Mouse (Mus musculus) MEL (cell line): ENCODE data around the gene Dram1. TPM values are rescaled to one million over a fixed set of nuclear protein-coding genes. Genes with fewer than 3 reads are reported as not detected.

Experiments used
- DNase-seq: peaks from one replicate; pipeline ENCODE4 v3.0.0; 2011; ENCODE audit warnings: low read depth, low spot score
- H3K27ac ChIP-seq: 2 replicates; pipeline ENCODE4 v1.5.1; 2012; ENCODE audit warnings: low read depth, mild to moderate bottlenecking, control low read depth, low read length, moderate library complexity; ENCODE audit not compliant: control insufficient read depth
- H3K27me3 ChIP-seq, 2 experiments: fragments of 150-350 bp in 1 of 2; sonication (generic) in 1 of 2; 2 replicates each; pipeline ENCODE4 v1.6.1; 2012; ENCODE audit warnings: low read length in 2 of 2, mild to moderate bottlenecking in 2 of 2, improper control_type of control experiment in 1 of 2, moderate library complexity in 1 of 2; ENCODE audit not compliant: insufficient read depth in 2 of 2, control insufficient read depth in 1 of 2
- H3K36me3 ChIP-seq, 2 experiments: 2 replicates each; pipeline ENCODE4 v1.6.1; 2012 to 2014; ENCODE audit warnings: low read length in 2 of 2, improper control_type of control experiment in 1 of 2, inconsistent platforms in 1 of 2, mild to moderate bottlenecking in 1 of 2; ENCODE audit not compliant: insufficient read depth in 2 of 2, control insufficient read depth in 1 of 2
- H3K4me1 ChIP-seq, 2 experiments: fragments of 150-350 bp in 1 of 2; sonication (generic) in 1 of 2; 2 replicates each; pipeline ENCODE4 v1.6.1; 2012; ENCODE audit warnings: low read length in 2 of 2, improper control_type of control experiment in 1 of 2, mild to moderate bottlenecking in 1 of 2; ENCODE audit not compliant: insufficient read depth in 2 of 2, control insufficient read depth in 1 of 2
- H3K4me3 ChIP-seq, 2 experiments: fragments of 150-350 bp in 1 of 2; sonication (generic) in 1 of 2; 2 replicates each; pipeline ENCODE4 v1.5.1; 2012; ENCODE audit warnings: low read depth in 2 of 2, low read length in 2 of 2, mild to moderate bottlenecking in 2 of 2, moderate library complexity in 2 of 2, control low read depth in 1 of 2, improper control_type of control experiment in 1 of 2; ENCODE audit not compliant: control insufficient read depth in 1 of 2, insufficient read depth in 1 of 2
- H3K79me2 ChIP-seq: 2 replicates; pipeline ENCODE4 v1.6.1; 2012; ENCODE audit warnings: mild to moderate bottlenecking, low read length, moderate library complexity; ENCODE audit not compliant: control insufficient read depth, poor library complexity, insufficient read depth
- H3K9ac ChIP-seq: 2 replicates; pipeline ENCODE4 v1.6.1; 2012; ENCODE audit warnings: low read depth, mild to moderate bottlenecking, control low read depth, low read length, moderate library complexity; ENCODE audit not compliant: control insufficient read depth, poor library complexity, severe bottlenecking
- H3K9me3 ChIP-seq: fragments of 150-350 bp; sonication (generic); replicated peaks from 2 replicates; pipeline ENCODE4 v1.6.1; 2012; ENCODE audit warnings: mild to moderate bottlenecking, low read length, improper control_type of control experiment, moderate library complexity; ENCODE audit not compliant: insufficient read depth
- CHD1 ChIP-seq: IDR thresholded peaks from 2 replicates; pipeline ENCODE4 v1.6.1; 2012; ENCODE audit warnings: low read depth, mild to moderate bottlenecking, inconsistent platforms, low read length, improper control_type of control experiment
- CHD2 ChIP-seq: IDR thresholded peaks from 2 replicates; pipeline ENCODE4 v1.6.1; 2011; ENCODE audit warnings: low read length, improper control_type of control experiment
- ELF1 ChIP-seq: IDR thresholded peaks from 2 replicates; pipeline ENCODE4 v1.6.1; 2014; ENCODE audit warnings: low read depth, mild to moderate bottlenecking, inconsistent platforms, low read length, improper control_type of control experiment, moderate library complexity
- ETS1 ChIP-seq: IDR thresholded peaks from 2 replicates; pipeline ENCODE4 v1.6.1; 2012; ENCODE audit warnings: low read depth, mild to moderate bottlenecking, inconsistent platforms, low read length, improper control_type of control experiment, moderate library complexity
- GABPA ChIP-seq: IDR thresholded peaks from 2 replicates; pipeline ENCODE4 v1.6.1; 2012; ENCODE audit warnings: low read depth, mild to moderate bottlenecking, inconsistent platforms, low read length, improper control_type of control experiment, moderate library complexity
- GATA1 ChIP-seq: IDR thresholded peaks from 2 replicates; pipeline ENCODE4 v1.6.1; 2011; ENCODE audit warnings: low read depth, low read length, improper control_type of control experiment
- HCFC1 ChIP-seq: IDR thresholded peaks from 2 replicates; pipeline ENCODE4 v1.6.1; 2012; ENCODE audit warnings: low read depth, mild to moderate bottlenecking, inconsistent platforms, low read length, improper control_type of control experiment, moderate library complexity
- JUND ChIP-seq: IDR thresholded peaks from 2 replicates; pipeline ENCODE4 v1.6.1; 2011; ENCODE audit warnings: low read depth, mild to moderate bottlenecking, improper control_type of control experiment, low read length
- MAFK ChIP-seq: IDR thresholded peaks from 2 replicates; pipeline ENCODE4 v1.6.1; 2011; ENCODE audit warnings: low read depth, mild to moderate bottlenecking, low read length, improper control_type of control experiment, borderline replicate concordance
- MAZ ChIP-seq: IDR thresholded peaks from 2 replicates; pipeline ENCODE4 v1.6.1; 2012; ENCODE audit warnings: low read depth, mild to moderate bottlenecking, inconsistent platforms, low read length, improper control_type of control experiment
- MEF2A ChIP-seq: IDR thresholded peaks from 2 replicates; pipeline ENCODE4 v1.6.1; 2014; ENCODE audit warnings: low read depth, mild to moderate bottlenecking, inconsistent platforms, low read length, improper control_type of control experiment; ENCODE audit not compliant: poor library complexity, insufficient replicate concordance, severe bottlenecking; ENCODE audit errors: extremely low read depth
- MXI1 ChIP-seq: IDR thresholded peaks from 2 replicates; pipeline ENCODE4 v1.6.1; 2011; ENCODE audit warnings: mild to moderate bottlenecking, low read depth, low read length, improper control_type of control experiment
- NELFE ChIP-seq: IDR thresholded peaks from 2 replicates; pipeline ENCODE4 v1.6.1; 2011; ENCODE audit warnings: low read depth, low read length, improper control_type of control experiment
- RCOR1 ChIP-seq: IDR thresholded peaks from 2 replicates; pipeline ENCODE4 v1.6.1; 2012; ENCODE audit warnings: low read depth, mild to moderate bottlenecking, inconsistent platforms, low read length, improper control_type of control experiment
- SIN3A ChIP-seq: IDR thresholded peaks from 2 replicates; pipeline ENCODE4 v1.6.1; 2012; ENCODE audit warnings: low read length, improper control_type of control experiment, inconsistent platforms
- SMC3 ChIP-seq: IDR thresholded peaks from 2 replicates; pipeline ENCODE4 v1.6.1; 2011; ENCODE audit warnings: low read depth, low read length, improper control_type of control experiment
- TAL1 ChIP-seq: IDR thresholded peaks from 2 replicates; pipeline ENCODE4 v1.6.1; 2012; ENCODE audit warnings: mild to moderate bottlenecking, inconsistent platforms, low read length, moderate library complexity, mixed read lengths
- TCF12 ChIP-seq: IDR thresholded peaks from 2 replicates; pipeline ENCODE4 v1.6.1; 2014; ENCODE audit warnings: low read depth, mild to moderate bottlenecking, inconsistent platforms, low read length, improper control_type of control experiment, moderate library complexity
- UBTF ChIP-seq: IDR thresholded peaks from 2 replicates; pipeline ENCODE4 v1.6.1; 2012; ENCODE audit warnings: low read depth, mild to moderate bottlenecking, inconsistent platforms, low read length, improper control_type of control experiment, moderate library complexity, borderline replicate concordance; ENCODE audit not compliant: insufficient read depth
- USF1 ChIP-seq: IDR thresholded peaks from 2 replicates; pipeline ENCODE4 v1.6.1; 2014; ENCODE audit warnings: low read depth, mild to moderate bottlenecking, inconsistent platforms, low read length, improper control_type of control experiment, moderate library complexity
- ZKSCAN1 ChIP-seq: IDR thresholded peaks from 2 replicates; pipeline ENCODE4 v1.6.1; 2012; ENCODE audit warnings: low read depth, mild to moderate bottlenecking, inconsistent platforms, low read length, improper control_type of control experiment, moderate library complexity
- ZMIZ1 ChIP-seq: IDR thresholded peaks from 2 replicates; pipeline ENCODE4 v1.6.1; 2012; ENCODE audit warnings: low read depth, mild to moderate bottlenecking, inconsistent platforms, low read length, improper control_type of control experiment, moderate library complexity
- polyA plus RNA-seq, 2 experiments: library from polyadenylated mRNA; stranded (reverse) in 1 of 2; unstranded in 1 of 2; fragments of >175 nt in 1 of 2; fragments of >200 nt in 1 of 2; gene quantifications; 2 replicates each; pipeline versions ENCODE4 v1.2.1 to v1.2.4; 2012; ENCODE audit warnings: low replicate concordance in 2 of 2, low read depth in 1 of 2; ENCODE audit not compliant: insufficient read length in 2 of 2, insufficient read depth in 1 of 2, missing spikeins in 1 of 2
- total RNA-seq: library from RNA; depleted of rRNA; stranded (reverse); fragments of 300-350 nt; gene quantifications from 2 replicates; pipeline ENCODE4 v1.2.3, GENCODE M21; 2012

Gene Dram1
- total and polyA plus RNA-seq, 3 experiments: 0.17 TPM; not detected in 2

DNA sequence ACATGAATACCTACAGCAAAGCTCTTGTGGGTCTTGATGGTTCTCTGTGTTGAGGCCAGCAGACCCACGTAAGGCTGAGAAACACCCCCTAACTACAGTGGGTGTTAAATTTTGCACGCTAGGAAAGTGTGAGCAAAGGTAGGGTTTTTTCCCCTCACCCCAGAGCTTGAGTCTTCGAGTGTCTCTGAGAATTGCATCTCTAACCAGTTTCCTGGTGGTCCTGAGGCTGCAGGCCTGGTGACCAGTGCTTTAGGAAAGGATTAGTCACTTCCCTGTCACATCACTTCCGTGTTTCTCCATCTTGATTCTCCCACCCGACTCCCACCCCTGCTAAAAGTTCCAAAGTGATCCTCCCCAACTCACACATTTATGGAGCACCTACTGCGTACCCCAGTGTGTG is 25.3 kb upstream of the Dram1 start:
- Histone ChIP-seq H3K36me3 (peaks cover 0 to 5% of the 10 kb centered on the region in 2 experiments; a peak in 3 of 4 replicates), H3K9ac (no peak overlapping the region), H3K27ac (no peak overlapping the region), H3K4me1 (peaks cover 2 to 6% of the 10 kb centered on the region in 2 experiments), H3K4me3 (no peak overlapping the region), H3K79me2 (peaks cover 6% of the 10 kb centered on the region; the same call in 1 of the 2 replicates), H3K9me3 (no peaks in the 10 kb centered on the region), H3K27me3 (no peaks in the 10 kb centered on the region)
- TF ChIP-seq TAL1 (no peak), USF1 (no peak), JUND (no peak), HCFC1 (no peak), MEF2A (no peak), SMC3 (no peak), SIN3A (no peak), UBTF (no peak), ZKSCAN1 (no peak), GABPA (no peak), NELFE (no peak)
- no peak for DNase-seq

DNA sequence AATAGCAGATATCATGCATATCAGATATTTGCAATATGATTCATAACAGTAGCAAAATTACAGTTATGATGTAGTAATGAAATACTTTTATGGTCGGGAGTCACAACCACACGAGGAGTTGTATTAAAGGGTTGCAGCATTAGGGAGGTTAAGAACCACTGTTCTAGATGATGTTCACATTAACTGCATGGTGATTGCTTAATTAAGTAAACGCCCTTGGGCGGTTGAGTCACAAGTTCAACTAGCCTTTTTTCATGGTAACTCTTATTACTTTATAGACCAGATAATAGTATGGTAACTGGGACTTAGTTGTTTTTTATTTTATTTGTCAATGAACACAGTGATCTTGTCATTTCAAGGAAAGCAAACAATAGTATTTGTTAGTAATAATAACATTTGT is 24.1 kb upstream of the Dram1 start:
- Histone ChIP-seq H3K27ac (no peak overlapping the region), H3K9me3 (no peaks in the 10 kb centered on the region), H3K4me3 (no peak overlapping the region), H3K9ac (no peak overlapping the region), H3K27me3 (no peaks in the 10 kb centered on the region), H3K4me1 (peaks cover 10 to 18% of the 10 kb centered on the region in 2 experiments), H3K79me2 (peaks cover 6% of the 10 kb centered on the region; the same call in 1 of the 2 replicates), H3K36me3 (peaks cover 0 to 16% of the 10 kb centered on the region in 2 experiments; a peak in 3 of 4 replicates)
- DNase-seq: no peak
- TF ChIP-seq MAFK (no peak), TAL1 (no peak), ETS1 (no peak), GATA1 (no peak), MXI1 (no peak), USF1 (no peak), ELF1 (no peak), CHD2 (no peak), RCOR1 (no peak), GABPA (no peak), TCF12 (no peak), CHD1 (no peak), JUND (no peak), SIN3A (no peak), ZMIZ1 (no peak), MAZ (no peak), HCFC1 (no peak)
